Mouse (Mus musculus) liver, embryonic 12.5 days (tissue): ENCODE measurements around the gene Tbc1d14. TPM values are rescaled to one million over a fixed set of nuclear protein-coding genes. Genes with fewer than 3 reads are reported as not detected.

Experiments used
- ATAC-seq: fragments of 200-750 bp; cut with Nextera tagmentation; 2 replicates; pipeline ENCODE4 v1.8.0; 2017; ENCODE audit warnings: moderate number of reproducible peaks, mild to moderate bottlenecking, moderate library complexity
- H3K27ac ChIP-seq: fragments of 300-500 bp; sonication (generic); 2 replicates; pipeline ENCODE4 v1.5.1; 2016; ENCODE audit warnings: mild to moderate bottlenecking
- H3K27me3 ChIP-seq: fragments of 300-500 bp; sonication (generic); replicated peaks from 2 replicates; pipeline ENCODE4 v1.6.1; 2016; ENCODE audit warnings: mild to moderate bottlenecking, moderate library complexity
- H3K36me3 ChIP-seq: fragments of 300-500 bp; sonication (generic); 2 replicates; pipeline ENCODE4 v1.6.1; 2016; ENCODE audit warnings: mild to moderate bottlenecking, moderate library complexity
- H3K4me1 ChIP-seq: fragments of 300-500 bp; sonication (generic); 2 replicates; pipeline ENCODE4 v1.6.1; 2016
- H3K4me2 ChIP-seq: fragments of 300-500 bp; sonication (generic); 2 replicates; pipeline ENCODE4 v1.6.1; 2016; ENCODE audit warnings: mild to moderate bottlenecking, moderate library complexity
- H3K4me3 ChIP-seq: fragments of 300-500 bp; sonication (generic); 2 replicates; pipeline ENCODE4 v1.5.1; 2016; ENCODE audit warnings: mild to moderate bottlenecking, moderate library complexity
- H3K9ac ChIP-seq: fragments of 300-500 bp; sonication (generic); 2 replicates; pipeline ENCODE4 v1.6.1; 2016; ENCODE audit warnings: mild to moderate bottlenecking, moderate library complexity
- H3K9me3 ChIP-seq: fragments of 300-500 bp; sonication (generic); replicated peaks from 2 replicates; pipeline ENCODE4 v1.6.1; 2016; ENCODE audit warnings: mild to moderate bottlenecking, moderate library complexity
- WGBS: fragments of 180-500 bp; shearing (Covaris S2); methylation state at CpG from one replicate; pipeline ENCODE4 v1.1.7; 2016; ENCODE audit not compliant: insufficient replicate concordance; 5-methylcytosine and 5-hydroxymethylcytosine counted together
- polyA plus RNA-seq: library from polyadenylated mRNA; unstranded; fragments of >200 nt; fragmentation: Nextera tagmentation; extraction: Ambion mirVana; gene quantifications from 2 replicates; pipeline ENCODE4 v1.2.1, GENCODE M21; 2016

Tbc1d14 gene
- polyA plus RNA-seq, 1 experiment from 2014 or later = 15.4 TPM

- ATAC-seq = peak; percentile 73; the same call in 1 of the 2 replicates
- Histone ChIP-seq H3K27ac (peak overlapping the region; percentile 38), H3K4me1 (peaks cover 32% of the 10 kb centered on the region)
Measured at GRCm38 (mm10) chr5:36523219-36523703, 69.8 kb downstream of the Tbc1d14 start.

GRCm38 (mm10) chr5:36522782-36523181 lies 70.3 kb downstream of the Tbc1d14 start:
- Histone ChIP-seq H3K4me2 (no peak overlapping the region), H3K4me1 (peaks cover 27% of the 10 kb centered on the region), H3K27ac (peak overlapping the region; percentile 38; the same call in 1 of the 2 replicates), H3K9ac (no peak overlapping the region), H3K27me3 (no peaks in the 10 kb centered on the region), H3K4me3 (no peak overlapping the region), H3K9me3 (no peaks in the 10 kb centered on the region), H3K36me3 (peaks cover 73% of the 10 kb centered on the region)
- ATAC-seq = no peak
- WGBS = 38% methylated on average over 2 of the region's 2 CpGs

More at GRCm38 (mm10) chr5:36523219-36523703, 69.8 kb downstream of the Tbc1d14 start:
- Histone ChIP-seq H3K27me3 (no peaks in the 10 kb centered on the region), H3K9me3 (no peaks in the 10 kb centered on the region), H3K4me2 (no peak overlapping the region), H3K4me3 (no peak overlapping the region), H3K36me3 (peaks cover 69% of the 10 kb centered on the region), H3K9ac (no peak overlapping the region)
- 34% methylated on average over 5 of the region's 5 CpGs for WGBS

GRCm38 (mm10) chr5:36519751-36520150 lies 73.3 kb downstream of the Tbc1d14 start:
- H3K9ac ChIP-seq = no peak overlapping the region
- H3K4me2 ChIP-seq = no peak overlapping the region
- no peak overlapping the region for H3K27ac ChIP-seq
- 82% methylated on average over 3 of the region's 3 CpGs for WGBS
- H3K9me3 ChIP-seq = no peaks in the 10 kb centered on the region
- no peak for ATAC-seq
- H3K4me1 ChIP-seq = peaks cover 25% of the 10 kb centered on the region
- H3K4me3 ChIP-seq = no peak overlapping the region
- H3K27me3 ChIP-seq = no peaks in the 10 kb centered on the region
- peaks cover 92% of the 10 kb centered on the region for H3K36me3 ChIP-seq

- Histone ChIP-seq H3K27ac (no peak overlapping the region), H3K9me3 (no peaks in the 10 kb centered on the region), H3K27me3 (no peaks in the 10 kb centered on the region), H3K4me2 (no peak overlapping the region), H3K4me3 (no peak overlapping the region), H3K36me3 (peaks cover 93% of the 10 kb centered on the region), H3K9ac (no peak overlapping the region), H3K4me1 (peaks cover 4% of the 10 kb centered on the region)
- 80% methylated on average over 3 of the region's 3 CpGs for WGBS
- no peak for ATAC-seq
Measured at GRCm38 (mm10) chr5:36517596-36517995, 75.5 kb downstream of the Tbc1d14 start.

DNA sequence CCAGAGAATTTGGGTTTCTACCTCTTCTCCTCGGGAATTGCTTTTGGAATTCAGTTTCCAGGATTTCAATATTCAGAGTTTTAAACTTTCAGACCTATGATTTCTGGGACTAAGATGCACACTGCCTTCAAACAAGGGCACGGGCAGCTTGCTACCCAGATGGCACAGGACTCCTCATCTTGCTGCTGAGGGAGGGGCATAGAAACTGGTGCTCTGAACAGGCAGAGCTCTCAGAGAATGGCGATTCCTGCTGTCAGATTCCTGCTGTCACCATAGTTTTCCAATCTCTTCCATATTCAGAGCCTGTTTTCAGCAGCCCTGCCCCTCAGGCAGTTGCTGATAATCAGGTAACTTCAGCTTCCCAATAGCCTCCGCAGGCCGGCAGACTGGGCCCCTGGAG lies 77.5 kb downstream of the Tbc1d14 start:
- Histone ChIP-seq H3K4me2 (no peak overlapping the region), H3K4me1 (no peaks in the 10 kb centered on the region), H3K36me3 (peaks cover 93% of the 10 kb centered on the region), H3K4me3 (no peak overlapping the region), H3K27me3 (no peaks in the 10 kb centered on the region), H3K9ac (no peak overlapping the region), H3K9me3 (no peaks in the 10 kb centered on the region), H3K27ac (no peak overlapping the region)
- no peak for ATAC-seq
- WGBS = 79% methylated on average over 5 of the region's 5 CpGs

- no peaks in the 10 kb centered on the region for H3K9me3 ChIP-seq
- H3K27ac ChIP-seq = no peak overlapping the region
- no peaks in the 10 kb centered on the region for H3K27me3 ChIP-seq
- no peak for ATAC-seq
- H3K9ac ChIP-seq = no peak overlapping the region
- H3K4me3 ChIP-seq = no peak overlapping the region
- 72% methylated on average over 1 of the region's 1 CpGs for WGBS
- H3K4me1 ChIP-seq = no peaks in the 10 kb centered on the region
- H3K4me2 ChIP-seq = no peak overlapping the region
- peaks cover 93% of the 10 kb centered on the region for H3K36me3 ChIP-seq
Measured at GRCm38 (mm10) chr5:36515126-36515525, 78.0 kb downstream of the Tbc1d14 start.

DNA sequence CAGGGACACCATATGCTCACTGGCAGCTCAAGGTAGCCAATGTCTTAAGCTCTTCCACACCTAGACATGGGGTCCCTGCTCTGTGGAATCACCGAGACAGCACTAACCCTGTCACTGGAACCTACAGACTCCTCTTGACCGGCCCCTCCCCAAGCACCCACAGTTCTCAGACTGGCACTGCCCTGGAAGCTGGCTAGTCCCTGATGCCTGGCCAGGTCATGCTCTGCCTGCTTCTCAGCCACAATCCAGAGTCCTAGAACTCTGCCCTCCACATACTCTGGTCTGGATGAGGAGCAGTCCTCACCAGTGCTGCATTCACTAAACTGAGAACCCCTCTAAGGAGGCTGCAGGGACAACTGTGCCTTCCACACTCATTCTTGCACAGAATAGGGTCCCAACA lies 82.1 kb downstream of the Tbc1d14 start:
- no peaks in the 10 kb centered on the region for H3K27me3 ChIP-seq
- 93% methylated on average over 2 of the region's 2 CpGs for WGBS
- H3K4me1 ChIP-seq = no peaks in the 10 kb centered on the region
- peaks cover 88% of the 10 kb centered on the region for H3K36me3 ChIP-seq
- H3K4me3 ChIP-seq = no peak overlapping the region
- ATAC-seq = no peak
- H3K9me3 ChIP-seq = no peaks in the 10 kb centered on the region
- no peak overlapping the region for H3K4me2 ChIP-seq
- no peak overlapping the region for H3K27ac ChIP-seq
- H3K9ac ChIP-seq = no peak overlapping the region

DNA sequence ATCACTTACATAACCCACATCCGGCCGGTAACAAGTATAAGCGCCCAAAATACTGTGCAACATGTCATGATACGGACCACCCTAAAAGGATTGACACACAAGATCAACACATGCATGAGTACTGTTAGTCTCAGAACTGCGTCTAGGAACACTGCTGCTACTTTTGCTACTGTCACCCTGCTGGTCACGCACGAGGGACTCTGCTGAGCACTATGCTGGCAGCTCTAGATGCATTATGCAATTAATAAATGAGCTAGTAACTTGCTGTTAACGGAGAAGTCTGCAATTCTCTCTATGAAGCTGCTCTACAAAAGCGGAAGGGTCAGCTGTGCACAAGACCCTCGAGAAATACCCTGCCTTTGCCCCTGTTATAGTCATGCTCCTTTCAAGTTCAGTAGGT lies 84.7 kb downstream of the Tbc1d14 start:
- H3K36me3 ChIP-seq = peaks cover 92% of the 10 kb centered on the region
- H3K4me2 ChIP-seq = no peak overlapping the region
- no peak overlapping the region for H3K27ac ChIP-seq

DNA sequence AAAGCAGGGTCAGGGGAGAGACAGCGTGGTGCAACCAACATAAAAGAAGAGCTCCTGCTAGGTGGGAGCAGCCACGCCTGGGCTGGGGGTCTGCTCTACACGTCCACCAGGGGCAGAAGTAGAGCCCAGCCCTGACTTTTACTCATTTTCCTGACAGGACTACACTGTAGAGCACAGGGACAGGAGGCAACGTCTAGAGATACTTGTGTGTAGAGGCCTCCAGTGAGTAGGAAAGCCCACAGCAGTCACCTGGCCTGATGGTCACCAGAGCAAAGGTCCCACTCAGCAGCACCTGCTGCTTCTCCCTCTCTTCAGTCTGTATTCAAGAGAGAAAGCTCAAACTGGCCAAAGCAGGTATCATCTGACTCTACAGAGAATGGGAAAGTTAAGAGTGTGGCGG lies 87.4 kb downstream of the Tbc1d14 start:
- Histone ChIP-seq H3K9ac (no peak overlapping the region), H3K4me3 (no peak overlapping the region), H3K4me2 (no peak overlapping the region), H3K27me3 (no peaks in the 10 kb centered on the region), H3K9me3 (no peaks in the 10 kb centered on the region), H3K36me3 (peaks cover 93% of the 10 kb centered on the region), H3K4me1 (no peaks in the 10 kb centered on the region), H3K27ac (no peak overlapping the region)
- 71% methylated on average over 5 of the region's 5 CpGs for WGBS
- no peak for ATAC-seq

More for the DNA sequence above, 84.7 kb downstream of the Tbc1d14 start:
- Histone ChIP-seq H3K9me3 (no peaks in the 10 kb centered on the region), H3K27me3 (no peaks in the 10 kb centered on the region), H3K4me1 (no peaks in the 10 kb centered on the region), H3K4me3 (no peak overlapping the region), H3K9ac (no peak overlapping the region)
- ATAC-seq = no peak
- WGBS = 83% methylated on average over 10 of the region's 10 CpGs

GRCm38 (mm10) chr5:36505235-36505634 lies 87.8 kb downstream of the Tbc1d14 start:
- 88% methylated on average over 7 of the region's 7 CpGs for WGBS
- H3K27me3 ChIP-seq = no peaks in the 10 kb centered on the region
- no peaks in the 10 kb centered on the region for H3K4me1 ChIP-seq
- no peak overlapping the region for H3K27ac ChIP-seq
- H3K4me3 ChIP-seq = no peak overlapping the region
- H3K4me2 ChIP-seq = no peak overlapping the region
- H3K9ac ChIP-seq = no peak overlapping the region
- no peaks in the 10 kb centered on the region for H3K9me3 ChIP-seq
- H3K36me3 ChIP-seq = peaks cover 93% of the 10 kb centered on the region
- ATAC-seq = no peak

- ATAC-seq = no peak
- H3K27me3 ChIP-seq = no peaks in the 10 kb centered on the region
- no peak overlapping the region for H3K27ac ChIP-seq
- no peak overlapping the region for H3K9ac ChIP-seq
- H3K36me3 ChIP-seq = peaks cover 68% of the 10 kb centered on the region
- WGBS = 85% methylated on average over 9 of the region's 9 CpGs
- no peaks in the 10 kb centered on the region for H3K9me3 ChIP-seq
- no peak overlapping the region for H3K4me2 ChIP-seq
- no peak overlapping the region for H3K4me3 ChIP-seq
- no peaks in the 10 kb centered on the region for H3K4me1 ChIP-seq
Measured at GRCm38 (mm10) chr5:36494709-36495108, 98.4 kb downstream of the Tbc1d14 start.

GRCm38 (mm10) chr5:36493919-36494318 lies 99.2 kb downstream of the Tbc1d14 start:
- H3K9me3 ChIP-seq = no peaks in the 10 kb centered on the region
- no peak overlapping the region for H3K9ac ChIP-seq
- peaks cover 63% of the 10 kb centered on the region for H3K36me3 ChIP-seq
- no peaks in the 10 kb centered on the region for H3K4me1 ChIP-seq
- H3K4me3 ChIP-seq = no peak overlapping the region
- ATAC-seq = no peak
- WGBS = 82% methylated on average over 6 of the region's 6 CpGs
- H3K27me3 ChIP-seq = no peaks in the 10 kb centered on the region
- no peak overlapping the region for H3K4me2 ChIP-seq
- no peak overlapping the region for H3K27ac ChIP-seq

- Histone ChIP-seq H3K4me1 (peaks cover 15% of the 10 kb centered on the region), H3K27ac (no peak overlapping the region), H3K9me3 (no peaks in the 10 kb centered on the region), H3K9ac (no peak overlapping the region), H3K4me3 (no peak overlapping the region), H3K4me2 (no peak overlapping the region), H3K27me3 (peaks cover 33% of the 10 kb centered on the region), H3K36me3 (peaks cover 29% of the 10 kb centered on the region)
- ATAC-seq = no peak
- 56% methylated on average over 2 of the region's 2 CpGs for WGBS
Measured at GRCm38 (mm10) chr5:36489225-36489624, 103.9 kb downstream of the Tbc1d14 start.
